Mouse (Mus musculus) kidney, adult 8-10 months (tissue): ENCODE measurements around the gene Maml2.

Source experiments
- DNase-seq, 2 experiments: peaks; one replicate each; pipeline ENCODE4 v3.0.0; 2022

The Maml2 gene

GRCm38 (mm10) chr9:13574059-13574458 is 276.3 kb downstream of the Maml2 start:
- peak; percentile 39 to 58 for DNase-seq

GRCm38 (mm10) chr9:13574913-13575312 is 277.2 kb downstream of the Maml2 start:
- peak; percentile 34 to 50 for DNase-seq

GRCm38 (mm10) chr9:13577150-13577549 is 279.4 kb downstream of the Maml2 start:
- no peak for DNase-seq

GRCm38 (mm10) chr9:13581184-13581583 is 283.4 kb downstream of the Maml2 start:
- no peak for DNase-seq

GRCm38 (mm10) chr9:13583952-13584351 is 286.2 kb downstream of the Maml2 start:
- DNase-seq: no peak

GRCm38 (mm10) chr9:13584435-13584834 is 286.7 kb downstream of the Maml2 start:
- no peak for DNase-seq

- DNase-seq: peak in 1 of 2 experiments; percentile 14
Measured at GRCm38 (mm10) chr9:13587085-13587933, 289.6 kb downstream of the Maml2 start.

- DNase-seq: no peak
Measured at GRCm38 (mm10) chr9:13588786-13589185, 291.0 kb downstream of the Maml2 start.

- DNase-seq: no peak
Measured at GRCm38 (mm10) chr9:13592701-13593100, 294.9 kb downstream of the Maml2 start.

GRCm38 (mm10) chr9:13597736-13598135 is 300.0 kb downstream of the Maml2 start:
- no peak for DNase-seq

- DNase-seq: no peak
Measured at GRCm38 (mm10) chr9:13598596-13599333, 301.0 kb downstream of the Maml2 start.

GRCm38 (mm10) chr9:13599334-13599614 is 301.5 kb downstream of the Maml2 start:
- DNase-seq: no peak

GRCm38 (mm10) chr9:13599800-13600199 is 302.0 kb downstream of the Maml2 start:
- no peak for DNase-seq

- DNase-seq: no peak
Measured at GRCm38 (mm10) chr9:13601729-13602128, 304.0 kb downstream of the Maml2 start.

GRCm38 (mm10) chr9:13603533-13604143 is 305.9 kb downstream of the Maml2 start:
- DNase-seq: no peak

- DNase-seq: no peak
Measured at GRCm38 (mm10) chr9:13607609-13608185, 309.9 kb downstream of the Maml2 start.

- no peak for DNase-seq
Measured at GRCm38 (mm10) chr9:13608532-13609071, 310.8 kb downstream of the Maml2 start.

- DNase-seq: peak in 1 of 2 experiments; percentile 27
Measured at GRCm38 (mm10) chr9:13611561-13611960, 313.8 kb downstream of the Maml2 start.

- DNase-seq: no peak
Measured at GRCm38 (mm10) chr9:13612371-13612770, 314.6 kb downstream of the Maml2 start.

GRCm38 (mm10) chr9:13613325-13614268 is 315.8 kb downstream of the Maml2 start:
- no peak for DNase-seq

GRCm38 (mm10) chr9:13616383-13617009 is 318.7 kb downstream of the Maml2 start:
- DNase-seq: no peak
